Mouse (Mus musculus): ENCODE measurements around the gene Arid5b. TPM values are rescaled to one million over a fixed set of nuclear protein-coding genes. Genes with fewer than 3 reads are reported as not detected.

The Arid5b gene
- total and polyA plus RNA-seq, 2 experiments from 2014 or later = 11.4 to 14.5 TPM

DNA sequence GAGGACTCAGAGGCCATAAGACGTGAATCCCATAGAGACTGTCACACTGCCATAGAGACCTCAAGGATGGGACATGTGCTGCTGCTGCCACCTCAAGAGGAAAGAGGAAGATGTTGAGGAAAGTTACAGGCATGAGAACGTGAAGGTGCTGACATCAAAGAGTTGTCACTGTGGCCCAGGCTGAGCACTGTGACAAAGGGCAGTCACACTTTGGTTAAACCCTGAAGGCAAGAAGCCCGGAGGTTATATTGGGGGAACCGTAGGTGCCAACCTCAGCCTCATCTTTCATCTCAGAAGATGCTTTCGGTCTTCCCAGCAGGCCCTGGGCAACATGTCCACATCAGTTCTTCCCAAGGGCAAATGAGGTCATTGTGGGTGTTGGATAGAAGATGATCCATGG is 79.1 kb downstream of the Arid5b start:
- Histone ChIP-seq H3K9me3 (replicated peaks; ENCODE audit: control insufficient read depth, low read length) (no peaks in the 10 kb centered on the region), H3K4me3 (ENCODE audit: low read depth, low read length) (no peak overlapping the region), H3K27me3 (ENCODE audit: control insufficient read depth, insufficient read depth, low read length) (no peaks in the 10 kb centered on the region), H3K36me3 (replicated peaks; ENCODE audit: control insufficient read depth, insufficient read depth, low read length) (peaks cover 12% of the 10 kb centered on the region), H3K9ac (replicated peaks; ENCODE audit: low read depth, low read length) (no peak overlapping the region), H3K4me1 (ENCODE audit: control insufficient read depth, insufficient read depth) (no peaks in the 10 kb centered on the region; the same call in 1 of the 2 replicates), H3K4me2 (ENCODE audit: low read depth, low read length) (no peak overlapping the region), H3K27ac (ENCODE audit: low read depth) (no peak overlapping the region)
- no peak for TF ChIP-seq CTCF (IDR thresholded peaks at IDR 0.05; ENCODE audit: low read depth)
- no peak for TF ChIP-seq EP300 (IDR thresholded peaks at IDR 0.05; ENCODE audit: low read depth)
- DNase-seq (ENCODE audit: low spot score) (no peak), ATAC-seq (ENCODE audit: insufficient read depth, low read depth) (no peak)
- 93% methylated on average over 5 of the region's 5 CpGs for WGBS

DNA sequence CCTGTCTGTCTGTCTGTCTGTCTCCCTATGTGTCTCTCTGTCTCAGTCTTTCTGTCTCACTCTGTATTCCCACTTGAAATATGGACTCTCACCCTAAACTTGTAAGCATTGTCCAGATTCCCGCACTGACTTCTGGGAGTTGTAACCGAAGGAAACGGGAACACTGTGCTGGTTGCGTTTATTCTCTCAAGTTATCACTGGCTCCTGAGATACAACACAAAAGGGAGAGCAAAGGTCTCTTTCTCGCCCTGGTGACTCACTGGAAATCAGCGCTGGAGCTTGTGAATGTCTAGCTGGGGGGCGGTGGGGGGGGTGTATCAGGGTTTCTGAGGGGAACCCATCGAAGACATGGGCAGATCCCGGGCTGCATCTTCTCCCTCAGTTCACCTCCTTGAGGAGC is 82.2 kb downstream of the Arid5b start:
- ATAC-seq (ENCODE audit: insufficient read depth, low read depth) (no peak), DNase-seq (ENCODE audit: low spot score) (no peak)
- no peak overlapping the region for H3K9ac ChIP-seq (replicated peaks; ENCODE audit: low read depth, low read length)
- WGBS = 61% methylated on average over 9 of the region's 9 CpGs
- H3K27me3 ChIP-seq (ENCODE audit: control insufficient read depth, insufficient read depth, low read length) = no peaks in the 10 kb centered on the region
- TF ChIP-seq CTCF (IDR thresholded peaks at IDR 0.05; ENCODE audit: low read depth) (no peak), EP300 (IDR thresholded peaks at IDR 0.05; ENCODE audit: low read depth) (no peak)
- no peak overlapping the region for H3K4me2 ChIP-seq (ENCODE audit: low read depth, low read length)
- H3K4me1 ChIP-seq (ENCODE audit: control insufficient read depth, insufficient read depth) = 0 out of 2 replicates have a peak, but pooled peaks cover 11% of the 10 kb centered on the region
- no peaks in the 10 kb centered on the region for H3K9me3 ChIP-seq (replicated peaks; ENCODE audit: control insufficient read depth, low read length)
- H3K4me3 ChIP-seq (ENCODE audit: low read depth, low read length) = no peak overlapping the region
- 0 out of 2 replicates have a peak, but pooled peaks cover 6% of the 10 kb centered on the region for H3K36me3 ChIP-seq (replicated peaks; ENCODE audit: control insufficient read depth, insufficient read depth, low read length)
- H3K27ac ChIP-seq (ENCODE audit: low read depth) = no peak overlapping the region

DNA sequence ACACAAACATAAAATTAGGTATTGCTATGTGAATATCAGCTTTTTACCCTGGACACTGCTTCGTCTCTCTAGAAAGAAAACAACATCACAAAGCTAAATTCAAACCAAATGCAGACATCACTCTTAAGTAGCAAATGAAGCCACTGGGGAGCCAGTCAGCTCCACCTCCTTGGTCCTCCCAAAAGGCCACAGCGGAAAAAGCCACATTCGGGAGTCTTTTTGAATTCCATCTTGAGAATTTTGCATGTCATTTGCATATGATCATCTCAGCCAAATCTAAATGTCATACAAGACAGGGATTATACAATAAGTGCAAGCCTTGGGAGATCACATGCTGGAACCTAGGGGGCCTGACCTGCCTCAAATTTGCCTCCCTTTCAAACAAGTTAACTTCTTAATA is 85.0 kb downstream of the Arid5b start:
- no peak for ATAC-seq (ENCODE audit: insufficient read depth, low read depth)
- no peak for DNase-seq (ENCODE audit: low spot score)
- Histone ChIP-seq H3K4me1 (ENCODE audit: control insufficient read depth, insufficient read depth) (0 out of 2 replicates have a peak, but pooled peaks cover 13% of the 10 kb centered on the region), H3K4me3 (ENCODE audit: low read depth, low read length) (no peak overlapping the region), H3K27ac (ENCODE audit: low read depth) (peak overlapping the region; percentile 86), H3K9me3 (replicated peaks; ENCODE audit: control insufficient read depth, low read length) (no peaks in the 10 kb centered on the region), H3K36me3 (replicated peaks; ENCODE audit: control insufficient read depth, insufficient read depth, low read length) (0 out of 2 replicates have a peak, but pooled peaks cover 6% of the 10 kb centered on the region), H3K9ac (replicated peaks; ENCODE audit: low read depth, low read length) (no peak overlapping the region), H3K4me2 (ENCODE audit: low read depth, low read length) (no peak overlapping the region), H3K27me3 (ENCODE audit: control insufficient read depth, insufficient read depth, low read length) (no peaks in the 10 kb centered on the region)
- 68% methylated on average over 3 of the region's 3 CpGs for WGBS
- no peak for TF ChIP-seq EP300 (IDR thresholded peaks at IDR 0.05; ENCODE audit: low read depth)
- no peak for TF ChIP-seq CTCF (IDR thresholded peaks at IDR 0.05; ENCODE audit: low read depth)

DNA sequence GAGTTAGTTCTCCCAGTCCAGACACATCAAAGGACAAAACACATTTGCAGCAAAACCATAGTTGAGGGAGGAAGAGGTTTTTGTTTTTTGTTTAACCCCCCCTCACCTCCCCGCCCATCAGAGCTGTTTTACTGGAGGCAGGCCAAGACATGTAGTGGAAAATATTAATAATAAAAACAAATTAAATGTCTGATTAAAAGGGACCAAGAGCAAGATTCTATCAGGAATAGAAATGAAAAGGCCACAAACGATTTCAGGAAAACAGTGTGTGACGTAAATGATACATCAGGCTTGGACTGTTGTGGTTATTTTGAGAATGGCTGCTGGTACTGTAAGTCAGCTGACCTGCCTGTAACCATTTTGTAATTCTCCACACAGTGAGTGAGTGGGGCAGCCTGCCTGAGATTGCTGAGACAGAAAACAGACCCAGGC is 85.7 kb downstream of the Arid5b start:
- Histone ChIP-seq H3K4me2 (ENCODE audit: low read depth, low read length) (peak overlapping the region; percentile 57), H3K27ac (ENCODE audit: low read depth) (peak overlapping the region; percentile 86), H3K4me3 (ENCODE audit: low read depth, low read length) (peak overlapping the region; percentile 33; the same call in 1 of the 2 replicates), H3K4me1 (ENCODE audit: control insufficient read depth, insufficient read depth) (0 out of 2 replicates have a peak, but pooled peaks cover 13% of the 10 kb centered on the region), H3K9me3 (replicated peaks; ENCODE audit: control insufficient read depth, low read length) (no peaks in the 10 kb centered on the region), H3K27me3 (ENCODE audit: control insufficient read depth, insufficient read depth, low read length) (no peaks in the 10 kb centered on the region), H3K36me3 (replicated peaks; ENCODE audit: control insufficient read depth, insufficient read depth, low read length) (no peaks in the 10 kb centered on the region), H3K9ac (replicated peaks; ENCODE audit: low read depth, low read length) (peak overlapping the region; percentile 25; the same call in 1 of the 2 replicates)
- DNase-seq (ENCODE audit: low spot score) (peak; percentile 84), ATAC-seq (ENCODE audit: insufficient read depth, low read depth) (peak; percentile 89)
- 7% methylated on average over 3 of the region's 3 CpGs for WGBS
- TF ChIP-seq EP300 (IDR thresholded peaks at IDR 0.05; ENCODE audit: low read depth) (no peak), CTCF (IDR thresholded peaks at IDR 0.05; ENCODE audit: low read depth) (no peak)

DNA sequence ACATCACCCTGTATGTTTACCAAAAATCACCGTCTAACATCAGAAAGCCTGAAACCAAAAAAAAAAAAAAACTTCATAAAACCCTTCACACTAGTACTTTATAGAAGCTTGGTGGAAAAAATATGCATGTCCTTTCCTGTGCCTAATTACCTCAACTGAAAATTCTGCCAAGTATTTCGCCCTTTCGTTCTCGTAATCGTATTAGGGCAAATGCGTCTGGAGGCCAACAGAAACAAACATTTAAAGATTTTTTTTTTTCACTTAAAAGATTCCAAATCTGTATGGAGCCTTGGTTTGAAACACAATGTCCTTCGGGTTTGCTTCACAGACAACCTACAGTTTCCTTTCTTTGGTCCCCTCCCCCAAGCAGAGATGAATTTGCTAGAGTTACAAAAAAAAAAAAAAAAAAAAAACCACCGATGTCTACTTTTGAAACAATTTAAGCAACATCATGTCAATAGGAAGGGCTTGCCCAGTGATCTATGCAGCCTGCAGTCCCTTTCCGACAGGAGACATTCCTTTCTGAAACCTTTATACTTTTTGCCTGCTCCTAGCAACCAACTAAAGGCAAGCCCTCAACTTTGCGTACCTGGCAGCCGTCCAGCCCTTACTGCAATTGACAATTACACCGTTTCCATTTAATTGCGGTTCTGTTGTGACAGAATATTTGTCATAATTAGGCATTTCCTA is 86.7 kb downstream of the Arid5b start:
- WGBS = 34% methylated on average over 13 of the region's 13 CpGs
- H3K9me3 ChIP-seq (replicated peaks; ENCODE audit: control insufficient read depth, low read length) = no peaks in the 10 kb centered on the region
- 0 out of 2 replicates have a peak, but pooled peaks have one; percentile 16 for ATAC-seq (ENCODE audit: insufficient read depth, low read depth)
- H3K27me3 ChIP-seq (ENCODE audit: control insufficient read depth, insufficient read depth, low read length) = no peaks in the 10 kb centered on the region
- peak overlapping the region; percentile 25; the same call in 1 of the 2 replicates for H3K9ac ChIP-seq (replicated peaks; ENCODE audit: low read depth, low read length)
- peak overlapping the region; percentile 33 for H3K4me3 ChIP-seq (ENCODE audit: low read depth, low read length)
- DNase-seq (ENCODE audit: low spot score) = peak; percentile 60
- H3K27ac ChIP-seq (ENCODE audit: low read depth) = peak overlapping the region; percentile 86
- 0 out of 2 replicates have a peak, but pooled peaks cover 13% of the 10 kb centered on the region for H3K4me1 ChIP-seq (ENCODE audit: control insufficient read depth, insufficient read depth)
- no peaks in the 10 kb centered on the region for H3K36me3 ChIP-seq (replicated peaks; ENCODE audit: control insufficient read depth, insufficient read depth, low read length)
- peak overlapping the region; percentile 57 for H3K4me2 ChIP-seq (ENCODE audit: low read depth, low read length)
- TF ChIP-seq CTCF (IDR thresholded peaks at IDR 0.05; ENCODE audit: low read depth) = no peak
- TF ChIP-seq EP300 (IDR thresholded peaks at IDR 0.05; ENCODE audit: low read depth) = no peak

All from heart, postnatal 0 days (tissue).